Mouse (Mus musculus) adrenal gland, adult (tissue): ENCODE results near the gene Rhot1.

ENCODE experiments used
- DNase-seq, 2 experiments: peaks; one replicate each; pipeline ENCODE4 v3.0.0; 2022 to 2023; ENCODE audit warnings: low spot score in 1 of 2; ENCODE audit not compliant: inconsistent age in 2 of 2

Gene Rhot1

DNA sequence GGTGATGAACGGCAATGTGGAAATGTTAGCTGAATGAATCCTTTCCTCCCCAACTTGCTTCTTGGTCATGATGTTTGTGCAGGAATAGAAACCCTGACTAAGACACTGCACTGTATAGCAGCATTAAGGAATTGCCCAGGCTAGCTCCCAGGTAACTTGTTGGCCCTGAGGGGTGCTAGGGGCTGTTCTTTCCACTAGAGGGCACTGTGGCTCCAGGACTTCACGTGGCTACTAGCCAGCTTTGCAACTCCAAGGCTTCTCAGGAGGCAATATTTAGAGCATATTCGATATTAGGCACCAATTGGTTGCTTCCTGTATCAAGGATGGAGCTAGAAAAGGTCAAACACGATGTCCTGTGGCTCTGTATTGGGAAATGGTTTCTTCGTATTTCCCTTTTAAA is 78.3 kb downstream of the Rhot1 start:
- DNase-seq: peak; percentile 68 to 93

DNA sequence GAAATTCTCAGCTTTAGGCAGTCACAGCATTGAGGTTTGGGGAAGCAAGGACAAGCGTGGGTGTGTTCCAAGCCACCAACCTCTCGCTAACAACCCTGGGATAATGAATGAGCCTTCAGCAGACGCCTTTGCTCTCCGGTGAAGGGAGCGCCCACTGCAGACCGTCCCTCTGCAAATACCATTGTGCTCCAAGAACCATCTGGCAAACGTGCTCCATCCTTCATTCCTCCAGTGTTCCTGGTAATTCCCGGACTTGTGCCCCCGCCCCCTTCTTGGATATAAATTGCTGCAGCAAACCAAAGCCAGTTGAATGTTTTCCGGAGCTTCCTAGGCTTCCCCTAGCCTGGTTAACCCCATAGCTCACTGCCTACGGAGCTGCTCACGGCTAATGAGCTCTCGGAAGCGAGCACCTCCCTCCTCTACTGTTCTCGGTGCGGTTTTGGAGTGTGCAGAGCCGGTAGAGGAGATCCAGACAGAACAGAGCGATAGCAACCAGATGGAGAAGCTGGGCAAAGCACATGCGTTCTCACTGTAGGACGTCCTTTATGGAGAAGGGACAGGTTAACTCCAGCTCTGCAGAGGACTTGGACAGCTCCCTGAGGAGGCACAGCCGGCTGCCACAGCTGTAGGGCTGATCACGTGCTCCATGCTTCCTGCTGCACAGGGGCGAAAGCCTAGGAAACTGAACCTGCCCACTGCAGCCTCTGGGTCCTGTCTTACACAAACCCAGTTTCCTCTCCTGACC is 81.1 kb downstream of the Rhot1 start:
- DNase-seq: peak; percentile 25 to 64

GRCm38 (mm10) chr11:80291004-80291403 is 82.2 kb downstream of the Rhot1 start:
- DNase-seq: no peak

DNA sequence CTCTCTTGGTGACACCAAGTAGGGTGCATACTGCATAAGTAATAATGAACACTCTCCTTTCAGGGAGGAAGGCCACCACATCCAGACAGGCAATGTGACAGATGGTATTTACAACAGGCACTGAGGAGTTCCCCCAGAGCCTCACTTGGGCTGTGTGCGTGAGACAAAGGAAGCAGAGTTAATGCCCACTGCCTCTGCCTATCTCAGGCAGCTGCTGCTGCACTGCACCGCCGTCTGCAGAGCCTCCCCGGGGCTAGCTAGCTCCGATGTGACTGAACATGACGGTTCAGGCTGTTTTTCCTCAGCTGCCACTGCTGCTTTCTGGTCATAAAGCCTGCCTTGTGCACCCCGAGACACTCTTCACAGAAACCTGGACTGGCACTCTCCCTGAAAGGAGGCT is 83.6 kb downstream of the Rhot1 start:
- no peak for DNase-seq

DNA sequence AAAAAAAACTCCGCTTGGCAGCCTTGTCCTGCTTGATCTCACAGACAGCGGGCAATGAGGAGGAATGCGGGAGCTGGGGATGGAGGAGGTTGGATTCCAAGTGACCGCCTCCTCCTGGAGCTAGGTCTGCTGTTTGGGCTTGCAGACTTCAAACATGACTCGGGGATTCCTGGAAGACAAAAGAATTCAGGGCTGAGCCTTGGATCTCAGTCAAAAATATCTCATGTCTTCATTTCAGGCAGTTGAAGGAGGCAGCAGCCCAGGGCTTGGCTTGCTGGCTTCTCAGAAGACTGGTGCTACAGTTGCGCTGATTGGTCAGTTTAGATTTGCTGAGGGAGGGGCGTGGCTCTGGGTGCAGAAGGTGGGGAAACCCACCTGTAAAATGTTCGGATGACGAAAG is 86.2 kb downstream of the Rhot1 start:
- DNase-seq: no peak

DNA sequence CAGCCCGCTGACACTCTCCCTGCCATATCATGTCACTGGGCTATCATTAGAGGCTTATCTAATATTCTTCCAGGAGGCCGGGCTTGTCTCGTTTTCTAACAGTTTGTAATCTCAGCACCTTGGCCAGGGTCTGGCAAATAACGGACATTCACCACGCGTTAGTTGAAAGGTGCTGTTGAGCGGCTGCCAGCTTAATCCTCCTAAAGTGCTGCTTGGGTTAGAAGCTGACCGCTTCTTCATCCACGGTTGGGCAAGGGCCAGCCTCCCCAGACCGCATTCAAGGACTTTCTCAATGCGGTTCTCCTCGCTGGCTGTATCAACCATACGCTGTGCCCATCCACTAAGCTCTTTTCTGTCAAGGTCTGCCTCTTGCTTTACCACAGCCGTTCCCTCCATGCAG is 87.0 kb downstream of the Rhot1 start:
- DNase-seq: no peak

DNA sequence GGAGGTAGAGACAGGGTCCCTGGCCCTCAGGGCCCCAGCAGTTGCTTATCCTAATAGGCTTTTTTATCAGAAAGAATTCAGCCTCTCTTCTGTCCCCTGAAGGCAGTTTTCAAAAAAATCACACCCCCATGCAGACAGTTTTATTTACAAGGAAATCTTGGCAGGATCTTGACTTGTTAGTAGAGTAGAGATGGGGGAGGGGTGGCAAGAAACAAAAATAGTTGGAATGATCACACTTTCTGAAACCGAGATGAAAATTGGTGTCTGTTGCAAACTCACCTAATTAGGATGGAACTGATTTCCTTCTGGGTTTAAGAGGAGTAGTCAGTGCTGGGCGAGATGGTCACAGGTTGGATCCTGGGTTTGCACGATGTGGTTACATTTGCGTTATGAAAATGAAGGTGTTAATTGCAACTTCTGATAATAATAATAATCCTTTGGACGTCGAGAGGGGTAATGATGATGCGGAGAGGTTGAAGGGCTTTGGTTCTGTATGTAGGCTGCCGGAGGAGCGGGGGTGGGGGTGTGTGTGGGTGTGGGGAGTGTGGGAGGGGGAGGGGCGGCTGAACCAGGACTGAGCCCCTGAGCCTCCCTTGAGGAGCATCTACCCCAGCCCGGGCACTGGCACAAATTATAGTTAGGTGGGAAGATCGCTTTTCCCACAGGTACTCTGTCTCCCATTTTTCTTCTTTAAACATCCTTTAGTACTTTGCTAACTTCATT is 90.9 kb downstream of the Rhot1 start:
- no peak for DNase-seq

GRCm38 (mm10) chr11:80300551-80301315 is 91.9 kb downstream of the Rhot1 start, which contains the start of gene Rhbdl3:
Gene Rhbdl3 (plus strand): TSS chr11:80300912.
- DNase-seq: peak; percentile 79 to 86

DNA sequence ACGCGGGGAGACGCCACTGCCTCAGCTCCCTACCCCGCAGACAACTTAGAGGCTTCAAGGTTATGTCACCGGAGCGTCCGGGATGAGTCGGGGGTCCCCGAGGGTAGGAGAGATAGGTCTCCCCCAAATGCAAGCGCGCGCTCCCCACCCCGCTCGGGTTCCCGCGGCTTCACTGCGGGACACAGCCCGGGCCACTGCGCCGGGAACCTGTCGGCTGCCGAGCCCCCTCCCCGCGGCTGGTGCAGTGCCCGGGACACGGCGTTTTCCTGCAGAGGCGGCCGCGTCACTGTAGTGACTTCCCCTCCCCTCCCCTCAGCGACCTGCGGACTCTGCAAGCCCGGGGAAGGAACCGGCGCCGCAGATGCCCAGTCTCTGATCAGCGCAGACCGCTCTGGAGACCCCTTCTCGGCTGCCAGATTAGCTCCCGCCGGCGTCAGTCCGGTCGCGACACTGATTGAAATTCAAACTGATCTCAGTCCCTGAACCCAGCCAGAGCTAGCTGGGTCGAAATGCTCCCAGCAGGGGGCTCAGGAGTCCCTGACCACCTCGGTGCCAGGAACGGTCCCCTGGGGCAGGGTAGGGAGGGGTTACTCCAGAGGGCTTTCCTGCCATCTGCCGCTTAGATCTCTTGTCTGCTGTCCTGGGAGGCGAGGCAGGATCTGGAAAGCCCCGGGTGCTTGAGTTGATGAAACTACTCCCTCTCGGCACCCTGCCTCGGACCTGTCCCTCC is 92.7 kb downstream of the Rhot1 start:
- peak; percentile 63 to 84 for DNase-seq

DNA sequence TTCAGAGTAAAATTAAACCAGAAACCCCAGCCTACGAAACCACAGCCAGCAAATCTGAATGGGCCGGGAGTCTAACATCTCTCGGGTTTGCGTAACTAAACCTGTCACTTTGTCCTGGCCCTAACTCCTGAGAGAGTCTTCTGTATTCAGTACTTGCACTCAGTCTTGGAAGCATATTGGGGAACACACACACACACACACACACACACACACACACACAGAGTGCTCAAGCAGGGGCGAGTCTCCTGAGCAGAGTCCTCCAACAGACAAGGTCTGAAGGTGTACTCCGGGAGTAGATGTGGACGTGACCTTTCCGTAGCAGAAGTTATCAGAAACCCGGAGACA is 93.2 kb downstream of the Rhot1 start:
- no peak for DNase-seq

GRCm38 (mm10) chr11:80302536-80302935 is 93.7 kb downstream of the Rhot1 start:
- peak; percentile 80 to 88 for DNase-seq

DNA sequence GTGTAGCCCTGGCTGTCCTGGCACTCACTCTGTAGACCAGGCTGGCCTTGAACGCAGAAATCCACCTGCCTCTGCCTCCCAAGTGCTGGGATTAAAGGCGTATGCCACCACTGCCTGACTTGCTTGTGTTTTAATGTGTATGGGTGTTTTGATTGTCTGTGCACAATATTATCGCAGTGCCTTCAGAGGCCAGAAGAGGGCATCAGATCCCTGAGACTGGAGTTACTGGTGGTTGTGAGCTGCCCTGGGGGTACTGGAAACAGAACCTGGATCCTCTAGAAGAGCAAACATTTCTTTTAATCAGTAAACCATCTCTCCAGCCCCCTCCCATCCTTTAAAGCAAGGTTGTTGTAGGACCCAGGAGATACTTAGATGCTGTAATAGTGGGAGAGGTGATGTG is 94.9 kb downstream of the Rhot1 start:
- no peak for DNase-seq

DNA sequence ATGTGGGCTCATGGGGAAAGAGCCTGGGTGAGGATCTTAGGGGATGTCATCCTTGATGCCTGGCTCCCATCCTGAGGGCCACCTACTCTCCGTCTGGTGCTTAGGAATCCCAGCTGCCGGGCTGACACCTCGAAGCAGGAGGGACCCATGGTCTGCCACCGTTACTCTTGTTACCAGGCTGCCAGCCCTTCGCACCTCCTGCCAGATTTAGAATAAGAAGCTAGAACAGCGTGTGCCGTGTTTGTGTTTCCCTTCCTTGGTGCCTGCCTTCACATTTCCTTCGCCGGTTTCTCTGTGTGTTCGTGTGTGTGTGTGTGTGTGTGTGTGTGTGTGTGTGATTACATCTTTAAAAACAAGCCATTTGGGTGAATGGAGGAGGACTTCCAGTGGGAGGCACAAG is 96.0 kb downstream of the Rhot1 start:
- no peak for DNase-seq

DNA sequence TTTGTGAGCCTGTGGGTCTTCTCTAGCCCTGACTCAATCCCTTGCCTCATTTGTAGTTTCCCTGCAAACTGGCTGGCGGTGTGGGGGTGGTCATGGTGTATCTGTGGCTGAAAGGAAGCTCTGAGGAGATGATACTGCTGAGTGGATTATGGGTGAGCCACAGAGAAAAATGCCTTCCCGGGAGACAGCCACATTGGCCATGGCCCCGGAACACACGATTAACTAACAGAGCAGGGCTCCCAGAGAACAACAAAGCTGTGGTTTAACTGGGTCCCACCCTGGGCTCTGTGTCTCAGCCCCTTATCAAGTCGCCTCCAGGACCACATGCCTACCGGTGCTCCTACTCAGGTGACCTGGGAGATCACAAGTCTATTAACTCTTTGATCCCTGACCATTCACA is 99.7 kb downstream of the Rhot1 start:
- no peak for DNase-seq

- no peak for DNase-seq
Measured at GRCm38 (mm10) chr11:80311271-80311670, 102.5 kb downstream of the Rhot1 start.

- no peak for DNase-seq
Measured at GRCm38 (mm10) chr11:80312049-80312448, 103.2 kb downstream of the Rhot1 start.

DNA sequence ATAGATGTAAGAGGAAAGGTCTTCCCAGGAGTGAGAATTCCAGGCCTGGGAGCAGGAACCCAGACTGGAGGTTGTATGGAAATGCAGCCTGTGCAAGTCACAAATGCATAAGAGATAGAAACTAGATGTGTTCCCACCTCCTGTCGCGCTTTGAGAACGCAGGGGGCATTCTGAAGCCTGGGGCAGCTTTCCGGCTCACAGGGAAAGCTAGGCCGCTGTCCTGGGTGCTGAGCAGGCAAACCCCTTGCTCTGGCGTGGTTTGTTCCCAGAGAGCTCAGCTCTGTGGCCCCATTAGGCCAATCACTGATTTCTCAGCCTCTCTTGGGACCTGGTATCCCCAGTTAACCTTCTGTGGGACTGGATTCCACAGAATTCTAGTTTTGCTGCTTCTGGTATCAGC is 103.7 kb downstream of the Rhot1 start:
- DNase-seq: no peak

DNA sequence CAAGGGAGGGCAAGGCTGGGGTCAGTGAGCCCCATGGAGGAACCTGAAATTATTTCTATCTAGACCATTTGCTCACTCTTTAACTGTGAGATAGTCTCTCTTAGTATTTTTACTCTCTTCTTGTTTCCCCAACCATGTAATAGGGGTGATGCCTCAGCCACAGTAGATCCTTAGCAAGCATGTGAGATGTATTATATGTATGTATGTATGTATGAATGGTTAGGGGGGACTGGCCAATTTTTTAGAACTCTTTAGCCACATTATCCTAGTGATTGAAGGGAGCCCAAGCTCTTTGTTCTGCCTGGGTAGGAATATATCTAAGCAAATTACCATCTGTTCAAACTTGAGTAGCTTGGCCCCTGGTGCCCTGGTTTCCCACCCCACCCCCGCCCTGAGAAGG is 104.6 kb downstream of the Rhot1 start:
- DNase-seq: no peak

DNA sequence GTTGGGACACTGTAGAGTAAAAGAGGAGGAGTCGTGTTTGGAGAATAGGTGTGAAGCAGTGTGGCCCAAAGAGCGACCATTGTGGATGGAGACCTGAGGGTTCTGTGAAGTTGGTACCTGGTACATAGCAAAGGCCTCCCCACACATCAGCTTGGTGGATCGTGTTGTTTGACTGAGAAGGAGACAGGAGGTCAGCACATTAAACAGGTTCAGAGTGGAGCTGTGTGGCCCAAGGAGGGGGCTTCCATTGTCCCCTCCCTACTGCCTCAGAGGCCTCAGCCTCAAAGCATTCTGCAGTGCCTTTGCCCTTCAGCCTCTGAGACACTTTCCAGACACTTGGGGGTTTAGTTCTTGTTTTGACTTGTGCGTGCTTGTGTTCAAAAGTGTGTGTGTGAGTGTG is 105.1 kb downstream of the Rhot1 start:
- DNase-seq: no peak

GRCm38 (mm10) chr11:80315743-80316639 is 107.2 kb downstream of the Rhot1 start:
- DNase-seq: no peak
